Mouse (Mus musculus) bone marrow, adult 2 months (tissue): ENCODE results near the gene Olfr1028.

Experiments used
- CTCF ChIP-seq: fragments of 200-500 bp; IDR thresholded peaks from 2 replicates; pipeline ENCODE4 v1.5.1; 2011; ENCODE audit warnings: low read length, control low read depth; ENCODE audit not compliant: control insufficient read depth, insufficient read depth
- POLR2A ChIP-seq: fragments of 200-500 bp; IDR thresholded peaks from 2 replicates; pipeline ENCODE4 v1.6.1; 2011; ENCODE audit warnings: low read depth, mild to moderate bottlenecking, control low read depth, low read length, borderline replicate concordance; ENCODE audit not compliant: control insufficient read depth

DNA sequence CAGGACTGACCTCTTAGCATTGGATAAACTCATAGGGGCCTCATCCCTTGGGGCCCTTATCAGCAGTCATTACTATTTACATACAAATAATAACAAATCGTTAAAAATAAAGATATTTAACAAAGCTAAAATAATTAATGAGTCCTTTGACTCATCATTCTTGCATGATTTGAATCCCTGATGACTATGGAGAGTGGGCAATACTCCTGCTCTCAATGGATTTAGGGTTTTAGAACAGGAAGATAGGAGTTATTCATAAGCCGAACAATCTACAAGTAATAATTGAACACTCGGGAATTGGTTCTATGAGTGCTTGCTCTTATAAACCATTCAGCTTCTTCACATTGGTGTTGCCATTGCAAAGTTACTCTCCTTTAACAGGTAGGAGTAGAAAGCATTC is 29.0 kb upstream of the Olfr1028 start, which contains the start of gene Olfr1026:
- TF ChIP-seq CTCF (no peak), POLR2A (no peak)
